Mouse (Mus musculus) layer of hippocampus, adult 2 months (tissue): Measurements from ENCODE around the gene Meis3. TPM values are rescaled to one million over a fixed set of nuclear protein-coding genes. Genes with fewer than 3 reads are reported as not detected.
A peak's percentile ranks its signal among the peaks of the same experiment; 100 is the strongest.

Experiments
- DNase-seq, 2 experiments: peaks; one replicate each; pipeline ENCODE4 v3.0.0; 2022; ENCODE audit warnings: low spot score in 2 of 2
- H3K27ac ChIP-seq: fragments of 200-600 bp; 2 replicates; pipeline ENCODE4 v1.8.1; 2022
- H3K4me3 ChIP-seq: fragments of 200-600 bp; 2 replicates; pipeline ENCODE4 v1.8.1; 2022; ENCODE audit warnings: mild to moderate bottlenecking
- CTCF ChIP-seq: fragments of 200-600 bp; conservative IDR thresholded peaks from 2 replicates; pipeline ENCODE4 v1.8.1; 2022; ENCODE audit warnings: antibody characterized with exemption, mild to moderate bottlenecking, moderate library complexity
- total RNA-seq, 2 experiments: library from RNA; stranded (reverse); gene quantifications; 2 replicates each; pipeline ENCODE4 v1.2.3; 2021

Meis3 gene
- total RNA-seq, 2 experiments from 2014 or later, result 37.3 to 38.6 TPM

DNA sequence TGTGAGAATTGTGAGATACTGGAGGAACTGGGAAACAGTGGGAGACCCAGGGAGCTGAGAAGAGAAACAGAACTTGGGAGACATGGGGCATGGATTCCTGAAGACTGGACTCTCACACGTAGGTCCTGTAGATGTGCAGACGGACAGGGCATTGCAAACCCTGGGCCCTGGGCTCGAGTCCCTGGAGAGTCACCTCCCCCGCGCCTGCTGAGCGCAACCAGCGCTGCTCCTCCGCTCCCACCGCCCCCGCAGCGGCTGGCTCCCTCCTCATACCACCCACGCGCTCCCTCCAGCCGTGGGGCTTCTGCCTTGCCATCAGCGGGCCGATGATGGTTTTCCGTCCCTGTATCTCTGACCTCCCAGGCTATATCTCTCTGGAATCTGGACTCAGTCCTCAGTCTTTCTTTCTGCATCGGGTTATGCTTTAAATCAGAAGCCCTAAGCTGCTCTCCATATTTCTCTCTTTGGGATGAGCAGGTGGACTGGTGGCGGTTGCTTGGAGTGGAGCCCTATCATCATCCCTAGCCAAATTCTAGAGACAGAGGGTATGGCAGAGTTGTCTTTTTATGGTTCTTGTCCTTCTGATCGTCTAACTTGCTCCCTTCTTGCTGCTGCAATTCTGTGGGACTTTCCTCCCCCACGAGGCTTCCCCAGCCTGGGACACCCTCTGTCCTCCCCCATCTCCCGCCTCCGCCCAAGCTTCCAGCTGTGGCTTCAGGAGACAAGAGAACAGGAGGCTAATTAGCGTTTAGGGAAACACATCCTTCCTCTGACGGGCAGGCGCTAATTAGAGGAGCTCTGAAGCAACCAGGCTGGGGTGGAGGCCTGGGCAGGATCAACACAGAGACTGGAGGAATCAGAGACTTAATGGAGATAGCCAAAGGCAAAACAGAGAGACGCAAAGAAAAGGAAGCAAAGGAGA, 28.1 kb upstream of the Meis3 start:
- Histone ChIP-seq H3K4me3 (peak overlapping the region; percentile 32), H3K27ac (peak overlapping the region; percentile 90)
- DNase-seq, result peak; percentile 63 to 74
- no peak for TF ChIP-seq CTCF

GRCm38 (mm10) chr7:16147643-16148042, 27.2 kb upstream of the Meis3 start:
- H3K27ac ChIP-seq, result peak overlapping the region; percentile 90
- 0 out of 2 replicates have a peak, but pooled peaks have one; percentile 4 for TF ChIP-seq CTCF
- no peak for DNase-seq
- peak overlapping the region; percentile 3; the same call in 1 of the 2 replicates for H3K4me3 ChIP-seq

DNA sequence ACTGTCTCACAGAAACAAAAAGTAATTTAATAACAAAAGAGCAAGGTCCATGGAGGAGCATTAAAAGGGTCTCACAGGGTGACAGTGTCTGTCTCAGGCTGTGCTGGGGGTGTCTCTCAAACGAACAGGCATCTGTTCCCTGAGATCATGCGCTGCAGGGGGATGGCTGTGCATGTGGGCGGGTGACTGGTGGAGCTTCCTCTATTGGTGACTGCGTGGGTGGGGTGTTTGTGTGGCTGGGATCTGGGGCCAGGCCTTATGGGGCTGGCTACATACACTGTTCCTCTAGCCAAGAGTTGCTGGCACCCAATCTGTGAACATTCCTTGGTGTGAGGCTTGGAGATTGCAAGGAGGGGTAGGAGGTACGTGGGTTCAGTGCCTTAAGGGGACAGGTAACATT, 25.6 kb upstream of the Meis3 start:
- Histone ChIP-seq H3K4me3 (no peak overlapping the region), H3K27ac (peak overlapping the region; percentile 90)
- peak; percentile 82 to 92 for DNase-seq
- TF ChIP-seq CTCF, result no peak

GRCm38 (mm10) chr7:16150191-16151145, 24.4 kb upstream of the Meis3 start:
- Histone ChIP-seq H3K27ac (peak overlapping the region; percentile 90), H3K4me3 (no peak overlapping the region)
- DNase-seq, result no peak
- TF ChIP-seq CTCF, result no peak

DNA sequence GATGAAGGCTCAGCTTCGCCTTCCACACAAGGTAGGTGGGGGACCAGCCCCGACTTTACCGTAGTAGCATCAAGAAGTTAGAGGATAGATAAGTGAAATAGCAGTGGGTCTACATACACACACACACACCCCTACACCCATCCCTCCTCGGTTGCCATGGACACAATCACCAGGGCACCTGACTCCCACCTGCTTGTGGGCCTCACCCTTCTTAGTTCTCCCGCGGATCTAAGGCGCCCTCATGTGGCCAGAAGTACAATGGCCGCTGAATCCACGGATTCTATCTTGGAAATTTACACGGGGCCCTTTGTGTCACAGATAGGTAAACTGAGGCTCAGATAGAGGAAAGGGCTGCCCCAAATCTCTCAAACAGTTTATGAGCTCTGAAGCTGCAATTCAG, 21.4 kb upstream of the Meis3 start:
- no peak overlapping the region for H3K4me3 ChIP-seq
- H3K27ac ChIP-seq, result peak overlapping the region; percentile 43; the same call in 1 of the 2 replicates
- TF ChIP-seq CTCF, result peak; percentile 90
- DNase-seq, result peak; percentile 71 to 74

- H3K4me3 ChIP-seq, result no peak overlapping the region
- DNase-seq, result no peak
- TF ChIP-seq CTCF, result no peak
- H3K27ac ChIP-seq, result peak overlapping the region; percentile 72
These were observed 19.6 kb upstream of the Meis3 start for GRCm38 (mm10) chr7:16155132-16155872.

GRCm38 (mm10) chr7:16156105-16156714, 18.7 kb upstream of the Meis3 start:
- no peak overlapping the region for H3K4me3 ChIP-seq

DNA sequence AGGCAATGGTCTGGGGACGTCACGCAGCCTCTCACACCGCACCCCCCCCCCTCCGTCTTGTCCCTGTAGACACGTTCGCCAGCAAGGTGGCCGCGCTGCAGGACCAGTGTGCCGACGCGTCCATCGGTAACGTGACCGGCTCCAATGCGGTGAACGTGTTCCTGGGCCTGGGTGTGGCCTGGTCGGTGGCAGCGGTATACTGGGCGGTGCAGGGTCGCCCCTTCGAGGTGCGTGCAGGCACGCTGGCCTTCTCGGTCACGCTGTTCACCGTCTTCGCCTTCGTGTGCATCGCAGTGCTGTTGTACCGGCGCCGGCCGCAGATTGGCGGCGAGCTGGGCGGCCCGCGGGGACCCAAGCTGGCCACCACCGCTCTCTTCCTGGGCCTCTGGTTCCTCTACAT, 16.2 kb upstream of the Meis3 start:
- H3K27ac ChIP-seq, result peak overlapping the region; percentile 28; the same call in 1 of the 2 replicates
- no peak overlapping the region for H3K4me3 ChIP-seq
- DNase-seq, result no peak
- TF ChIP-seq CTCF, result no peak

More at GRCm38 (mm10) chr7:16156105-16156714, 18.7 kb upstream of the Meis3 start:
- no peak for DNase-seq
- H3K27ac ChIP-seq, result peak overlapping the region; percentile 68
- no peak for TF ChIP-seq CTCF

GRCm38 (mm10) chr7:16160702-16161101, 14.2 kb upstream of the Meis3 start:
- H3K4me3 ChIP-seq, result no peak overlapping the region
- peak in 1 of 2 experiments; percentile 62 for DNase-seq

DNA sequence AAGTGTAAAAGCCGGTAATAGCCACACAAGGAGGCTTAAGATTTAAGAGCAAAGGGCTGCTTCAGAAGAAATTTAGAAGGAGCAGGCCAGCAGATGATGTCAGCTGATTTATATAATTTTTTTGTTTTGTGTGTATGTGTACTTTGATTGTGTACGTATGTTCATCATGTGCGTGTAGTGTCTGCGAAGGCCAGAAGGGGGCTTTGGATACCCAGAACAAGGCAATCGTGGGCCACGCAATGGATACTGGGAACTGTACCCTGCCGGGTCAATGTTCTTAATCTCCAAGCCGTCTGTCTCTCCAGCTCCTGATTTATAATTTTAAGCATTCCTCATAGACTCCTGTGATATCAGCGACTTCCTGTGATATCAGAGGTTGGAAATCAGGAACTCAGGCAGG, 13.6 kb upstream of the Meis3 start:
- H3K4me3 ChIP-seq, result no peak overlapping the region
- DNase-seq, result no peak
- peak overlapping the region; percentile 53; the same call in 1 of the 2 replicates for H3K27ac ChIP-seq
- TF ChIP-seq CTCF, result peak; percentile 61

More at GRCm38 (mm10) chr7:16160702-16161101, 14.2 kb upstream of the Meis3 start:
- no peak for TF ChIP-seq CTCF
- H3K27ac ChIP-seq, result no peak overlapping the region

DNA sequence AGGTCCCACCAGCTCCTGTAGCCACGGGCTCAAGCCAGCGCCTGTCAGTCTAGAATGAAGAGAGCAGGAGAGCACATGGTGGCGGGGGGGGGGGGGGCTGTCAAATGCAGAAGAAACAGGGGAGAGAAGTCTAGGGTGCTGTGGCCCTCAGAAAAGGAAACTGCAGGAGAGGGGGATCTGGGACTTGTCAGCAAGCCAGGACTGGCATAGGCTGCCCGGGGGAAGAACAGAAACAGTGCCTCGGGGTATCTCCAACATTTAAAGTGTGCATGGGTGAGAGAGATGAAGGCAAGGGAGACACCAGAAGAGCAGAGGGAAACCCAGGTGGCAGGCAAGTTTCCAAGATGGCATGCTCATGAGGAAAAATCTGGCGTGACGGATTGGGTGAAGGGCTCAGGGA, 12.9 kb upstream of the Meis3 start:
- DNase-seq, result no peak
- TF ChIP-seq CTCF, result no peak
- H3K27ac ChIP-seq, result peak overlapping the region; percentile 53; the same call in 1 of the 2 replicates
- H3K4me3 ChIP-seq, result no peak overlapping the region
